Mouse (Mus musculus) cerebellum, postnatal 14 days (tissue): ENCODE measurements around the gene Kif1b.

Experiments used
- DNase-seq, 2 experiments: peaks; one replicate each; pipeline ENCODE4 v3.0.0; 2021; ENCODE audit warnings: mixed read lengths in 2 of 2

Gene Kif1b

DNA sequence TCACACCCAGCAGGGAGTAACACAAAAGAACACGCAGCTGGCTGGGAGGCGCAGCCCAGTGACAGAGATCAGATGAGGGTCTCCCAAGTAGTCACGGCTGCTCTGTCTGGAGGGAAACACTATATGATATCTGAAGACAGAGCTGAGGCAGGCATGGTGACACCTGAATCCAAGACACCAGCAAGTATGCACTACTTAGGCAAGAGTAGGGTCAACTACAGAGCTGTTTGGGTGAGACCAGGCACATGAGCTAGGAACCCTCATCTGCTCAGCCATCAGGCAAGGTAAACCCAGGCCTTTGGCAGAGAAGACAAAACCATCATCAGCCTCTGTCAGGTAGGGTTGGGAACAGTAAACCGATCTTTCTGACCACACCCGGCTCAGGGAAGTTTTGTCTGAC lies 174.1 kb downstream of the Kif1b start:
- no peak for DNase-seq

DNA sequence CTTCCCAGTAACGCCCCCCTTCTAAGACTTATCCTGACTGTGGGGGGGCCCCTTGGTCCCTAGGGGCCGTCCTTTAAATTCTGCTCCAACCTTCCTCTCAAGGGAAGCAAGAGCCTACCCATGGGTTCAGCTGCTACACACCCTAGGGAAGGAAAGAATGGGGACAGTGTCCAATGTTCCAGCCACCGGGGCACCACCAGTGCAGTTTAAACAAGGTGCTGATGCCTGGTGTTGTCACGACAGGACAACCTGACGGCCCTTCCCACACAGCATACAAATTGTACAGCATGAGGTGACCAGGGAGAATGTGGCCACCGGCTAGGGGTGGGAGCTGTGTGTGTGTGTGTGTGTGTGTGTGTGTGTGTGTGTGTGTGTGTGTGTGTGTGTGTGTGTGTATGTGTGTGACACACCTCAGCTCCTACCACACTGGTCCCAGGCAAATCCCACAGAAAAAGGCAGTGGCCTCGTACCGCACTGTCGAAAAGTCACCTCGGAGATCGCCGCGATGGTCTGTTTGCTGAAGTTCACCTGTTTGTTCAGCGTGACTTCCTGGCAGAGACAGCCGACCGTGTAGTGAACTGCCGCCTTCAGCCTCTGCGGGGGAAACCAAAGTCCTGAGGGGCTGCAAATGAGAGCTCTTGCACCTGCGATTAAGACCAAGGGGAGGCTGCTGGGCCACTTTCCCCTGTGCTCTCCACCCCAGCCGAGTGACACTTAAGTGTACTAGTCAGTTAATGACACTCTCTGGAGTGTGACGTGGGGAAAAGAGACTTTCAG lies 175.5 kb downstream of the Kif1b start:
- DNase-seq: no peak

DNA sequence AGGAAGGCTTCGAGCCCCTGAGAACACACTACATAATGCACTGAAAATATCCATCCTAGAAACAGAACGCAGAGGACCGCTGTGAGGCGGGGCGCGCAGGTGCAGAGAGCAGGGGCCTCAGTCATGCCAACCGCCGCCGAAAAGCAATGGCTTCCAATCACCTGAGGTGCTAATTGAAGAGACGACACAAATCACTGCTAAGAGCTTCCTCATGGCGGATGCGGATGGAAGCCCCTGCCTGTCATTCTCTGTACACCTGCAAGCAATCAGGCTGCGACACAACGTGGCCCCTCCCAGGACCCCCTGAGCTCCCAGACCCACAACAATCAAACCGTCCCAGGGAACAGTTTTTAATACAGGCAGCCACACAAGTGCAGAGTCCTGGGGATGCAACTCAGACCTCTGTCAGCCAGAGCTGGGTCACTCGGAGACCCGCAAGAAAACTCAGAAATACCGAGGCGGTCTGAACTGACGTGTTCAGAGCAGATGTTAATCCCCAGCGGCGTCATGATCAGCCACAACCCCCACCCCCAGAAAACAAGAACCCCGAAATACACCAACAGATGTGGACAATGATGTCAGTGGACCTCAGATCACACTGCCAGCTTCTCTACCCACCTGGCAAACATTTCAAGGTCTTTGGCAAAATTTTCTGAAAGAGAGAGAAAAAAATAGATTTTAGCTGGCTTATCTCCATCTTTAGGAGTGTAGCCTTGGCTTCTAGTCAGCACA lies 176.3 kb downstream of the Kif1b start:
- DNase-seq: no peak

DNA sequence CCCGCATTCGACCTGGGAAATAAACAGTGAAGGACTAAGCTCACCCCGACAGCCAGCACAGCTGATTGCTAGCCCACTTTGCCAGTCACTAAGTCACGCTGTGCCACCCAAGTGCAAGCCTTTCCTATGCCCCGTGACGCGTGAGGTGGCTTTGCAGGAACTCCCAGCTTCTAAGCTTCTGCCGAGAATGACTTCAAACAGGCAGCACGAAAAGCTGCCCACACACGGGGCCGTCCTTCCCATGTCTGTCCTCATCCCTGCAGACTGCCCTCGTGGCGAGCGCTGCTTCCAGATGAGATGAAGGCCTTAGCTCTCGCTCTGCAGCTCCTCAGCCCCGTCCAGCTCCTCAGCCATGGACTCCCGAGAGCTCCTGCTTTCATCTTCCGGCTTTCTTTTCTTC lies 179.0 kb downstream of the Kif1b start:
- DNase-seq: no peak

DNA sequence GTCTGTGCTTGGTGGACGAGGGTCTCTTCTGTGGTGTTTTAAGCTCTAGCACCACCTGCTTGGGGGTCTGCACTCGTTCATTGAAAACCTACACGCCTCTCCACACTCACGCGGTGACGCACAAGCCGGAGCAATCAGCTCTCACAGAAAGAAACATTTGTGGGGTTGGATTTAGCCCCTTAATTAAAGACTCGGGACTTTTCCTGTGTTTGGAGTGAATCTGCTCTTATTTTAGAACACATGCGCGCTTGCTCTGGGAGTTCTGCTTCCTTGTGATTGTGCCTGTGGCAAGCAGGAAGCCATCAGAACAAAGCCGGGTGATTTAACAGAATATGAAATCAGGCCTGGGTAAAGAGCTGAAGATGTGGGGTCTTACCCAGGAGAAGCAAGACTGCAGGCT lies 180.8 kb downstream of the Kif1b start, which contains the start of gene Cort:
Gene Cort (minus strand): TSS at position 101 of the 400 bp plus-strand sequence.
- no peak for DNase-seq
